Mouse (Mus musculus) layer of hippocampus, postnatal 36 days (tissue): ENCODE measurements around the gene Baz1b. TPM values are rescaled to one million over a fixed set of nuclear protein-coding genes. Genes with fewer than 3 reads are reported as not detected.

Source experiments
- DNase-seq, 2 experiments: peaks; one replicate each; pipeline ENCODE4 v3.0.0; 2022
- total RNA-seq, 2 experiments: library from RNA; stranded (reverse); gene quantifications; 2 replicates each; pipeline ENCODE4 v1.2.3; 2021

Baz1b gene
- total RNA-seq, 2 experiments from 2014 or later, result 78.5 to 86.3 TPM

GRCm38 (mm10) chr5:135236571-135236970, 49.5 kb downstream of the Baz1b start:
- DNase-seq, result peak; percentile 58 to 68

- DNase-seq, result no peak
These were observed 51.8 kb downstream of the Baz1b start for GRCm38 (mm10) chr5:135238832-135239231.

- no peak for DNase-seq
These were observed 54.4 kb downstream of the Baz1b start for GRCm38 (mm10) chr5:135241474-135241873.

DNA sequence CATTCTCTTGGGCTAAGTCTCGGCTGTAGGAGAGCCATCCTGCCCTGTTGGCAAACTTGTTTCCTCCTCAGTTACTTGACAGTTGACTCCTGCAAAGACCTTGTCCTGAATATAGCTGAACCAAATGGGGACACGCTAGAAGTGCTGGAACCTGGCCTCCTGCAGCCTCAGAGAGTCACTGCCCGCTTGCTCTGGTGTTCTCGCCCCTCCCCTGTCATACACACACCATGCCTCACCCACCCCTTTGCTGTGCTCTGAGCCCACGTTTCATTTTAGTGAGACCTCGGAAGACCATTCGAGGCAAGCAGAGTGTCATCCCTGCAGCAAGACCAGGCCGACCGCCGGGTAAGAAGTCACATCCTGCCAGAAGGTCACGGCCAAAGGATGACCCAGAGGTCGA, 55.1 kb downstream of the Baz1b start:
- no peak for DNase-seq

GRCm38 (mm10) chr5:135242608-135243007, 55.5 kb downstream of the Baz1b start:
- DNase-seq, result no peak

GRCm38 (mm10) chr5:135243166-135243565, 56.1 kb downstream of the Baz1b start:
- DNase-seq, result no peak

- DNase-seq, result no peak
These were observed 59.5 kb downstream of the Baz1b start for GRCm38 (mm10) chr5:135246531-135246930.

GRCm38 (mm10) chr5:135247337-135247736, 60.3 kb downstream of the Baz1b start:
- DNase-seq, result no peak

- no peak for DNase-seq
These were observed 62.1 kb downstream of the Baz1b start for GRCm38 (mm10) chr5:135248956-135249676.

DNA sequence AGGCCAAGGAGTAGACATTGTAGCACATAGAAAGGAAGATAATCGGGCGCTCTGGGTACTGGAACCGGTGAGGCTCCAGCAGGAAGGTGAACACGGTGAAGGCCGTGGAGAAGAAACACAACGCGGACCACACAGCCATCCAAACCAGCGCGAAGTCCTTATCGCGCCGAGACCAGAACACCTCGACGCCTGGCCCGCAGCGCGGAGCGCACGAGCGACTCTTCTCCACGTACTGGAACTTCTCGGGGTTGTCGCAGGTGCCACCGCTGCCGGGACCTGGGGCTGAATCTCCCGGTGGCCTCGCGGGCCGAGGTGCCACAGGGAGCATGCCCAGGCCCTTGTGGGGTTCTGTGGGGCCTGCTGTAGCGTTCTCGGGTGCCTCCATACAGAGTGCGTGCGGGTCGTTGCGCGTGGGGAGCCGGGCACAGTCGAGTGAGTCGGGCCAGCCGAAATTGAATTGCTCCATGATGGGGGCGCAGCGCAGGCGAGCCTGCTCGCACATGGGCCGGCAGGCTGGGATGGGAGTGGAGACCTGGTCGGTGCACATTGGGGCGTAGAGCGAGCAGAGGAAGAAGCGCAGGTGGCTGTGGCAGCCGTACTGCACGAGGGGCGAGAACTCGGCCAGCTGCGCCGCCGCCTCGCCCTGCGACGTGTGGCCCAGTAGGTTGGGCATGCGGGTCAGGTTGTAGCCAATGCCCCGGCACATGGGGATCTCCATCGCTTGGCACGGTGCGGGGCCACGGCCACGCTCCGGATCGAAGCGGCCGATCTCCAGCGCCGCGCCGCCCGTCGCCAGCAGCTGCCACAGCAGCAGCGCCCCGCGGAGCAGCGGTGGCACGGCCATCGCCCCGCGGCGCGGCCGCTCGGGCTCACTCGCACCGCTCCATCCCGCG, 63.4 kb downstream of the Baz1b start:
- DNase-seq, result no peak

- peak; percentile 82 to 84 for DNase-seq
These were observed 64.0 kb downstream of the Baz1b start, which contains the start of gene Fzd9 for GRCm38 (mm10) chr5:135251079-135251454. TSS of gene Fzd9 (minus strand) at chr5:135251230.

- no peak for DNase-seq
These were observed 66.8 kb downstream of the Baz1b start for GRCm38 (mm10) chr5:135253741-135254401.

DNA sequence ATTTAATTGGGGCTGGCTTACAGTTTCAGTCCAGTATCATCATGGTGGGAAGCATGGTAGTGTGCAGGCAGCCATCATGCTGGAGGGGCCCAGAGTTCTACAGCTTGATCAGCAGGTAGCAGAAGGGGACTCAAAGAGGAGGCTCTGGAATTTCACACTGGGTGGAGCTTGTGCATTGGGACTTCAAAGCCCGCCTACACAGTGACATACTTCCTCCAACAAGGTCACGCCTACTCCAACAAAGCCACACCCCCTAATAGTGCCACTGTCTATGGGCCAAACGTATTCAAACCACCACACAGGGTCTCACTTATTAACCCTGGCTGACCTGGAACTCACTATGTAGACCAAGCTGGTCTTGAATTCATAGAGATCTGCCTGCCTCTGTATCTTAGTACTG, 69.1 kb downstream of the Baz1b start:
- DNase-seq, result no peak

GRCm38 (mm10) chr5:135257559-135257958, 70.5 kb downstream of the Baz1b start:
- no peak for DNase-seq

DNA sequence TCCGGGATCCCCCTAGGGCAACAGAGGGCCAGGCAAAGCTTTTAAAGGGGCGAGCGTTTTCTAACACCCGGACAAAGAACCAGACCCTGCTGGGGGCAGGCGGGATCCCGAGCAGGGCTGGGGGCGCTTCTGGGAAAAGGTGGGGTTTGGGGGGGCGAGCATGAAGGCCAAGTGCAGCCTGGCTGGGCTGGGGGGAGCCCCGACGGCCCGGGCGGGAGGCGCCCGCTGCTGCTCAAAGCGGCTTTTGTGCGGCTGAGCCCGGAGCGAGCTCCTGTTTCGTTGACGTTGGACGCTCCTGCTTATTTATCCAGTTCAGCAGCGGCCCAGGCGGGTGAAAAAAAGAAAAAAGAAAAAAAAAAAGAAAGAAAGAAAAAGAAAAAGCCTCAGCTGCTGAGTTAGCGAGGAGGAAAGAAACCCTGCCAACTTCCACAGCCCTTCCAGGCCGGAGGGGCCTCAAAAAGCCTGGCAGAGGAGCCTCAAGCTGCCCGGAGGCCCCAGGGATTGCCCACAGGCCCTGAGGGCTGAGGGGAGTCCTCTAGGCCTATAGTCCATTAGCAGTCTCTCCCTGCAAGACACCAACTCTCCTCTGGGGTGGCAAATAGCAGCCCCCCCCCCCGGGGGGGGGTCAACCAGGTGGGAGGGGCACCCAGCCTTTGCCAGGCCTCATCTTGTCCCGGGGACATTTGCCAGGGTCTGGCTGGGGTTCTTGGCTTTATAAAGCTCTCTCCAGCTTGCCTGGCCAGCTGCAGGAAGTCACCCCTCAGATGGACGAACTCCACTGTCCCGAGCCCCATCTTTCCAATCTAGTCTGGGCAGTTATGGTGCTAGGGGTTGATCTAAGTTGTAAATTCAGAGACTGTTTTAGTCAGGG, 71.5 kb downstream of the Baz1b start:
- DNase-seq, result peak; percentile 26 to 37

GRCm38 (mm10) chr5:135263866-135264503, 76.9 kb downstream of the Baz1b start:
- peak; percentile 54 to 70 for DNase-seq

DNA sequence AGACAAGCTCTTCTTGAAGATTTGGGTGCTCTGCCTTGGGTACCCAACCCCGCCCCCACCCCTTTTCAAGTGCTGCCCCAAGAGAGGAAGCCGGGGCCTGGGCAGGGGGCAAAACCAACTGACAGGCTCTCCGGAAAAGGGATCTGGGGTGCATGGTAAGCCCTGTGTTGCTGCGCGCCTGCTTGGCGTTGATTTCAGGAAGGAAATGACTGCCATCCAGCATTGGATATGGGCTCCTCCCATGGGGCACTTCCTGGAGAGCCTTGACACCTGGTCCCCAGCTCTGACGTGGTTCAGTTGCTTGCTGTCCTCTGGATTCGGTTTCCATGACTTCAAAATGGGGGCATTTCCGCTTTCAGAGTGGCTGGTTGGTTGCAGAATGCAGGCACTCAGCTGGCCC, 77.5 kb downstream of the Baz1b start:
- DNase-seq, result no peak

DNA sequence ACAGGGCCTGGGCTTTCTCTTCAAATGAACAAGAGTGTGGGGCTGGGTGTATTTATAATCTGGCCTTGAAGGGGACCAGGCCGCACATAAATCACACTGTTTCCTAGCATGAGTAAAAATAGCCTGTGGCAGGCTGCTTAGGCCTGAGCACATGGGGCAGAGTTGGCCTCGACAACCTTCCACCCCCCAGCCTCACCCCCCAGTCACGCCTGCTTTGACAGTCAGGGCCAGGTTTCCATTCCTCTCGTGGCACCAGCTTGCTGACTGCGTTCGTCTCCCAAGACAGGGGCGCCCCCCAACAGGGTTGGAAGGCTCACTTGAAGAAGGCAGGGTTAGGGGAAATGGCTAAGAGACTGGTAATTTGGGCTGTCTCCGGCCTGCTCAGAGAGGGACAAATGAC, 82.4 kb downstream of the Baz1b start:
- no peak for DNase-seq

- no peak for DNase-seq
These were observed 83.3 kb downstream of the Baz1b start for GRCm38 (mm10) chr5:135270361-135270760.

DNA sequence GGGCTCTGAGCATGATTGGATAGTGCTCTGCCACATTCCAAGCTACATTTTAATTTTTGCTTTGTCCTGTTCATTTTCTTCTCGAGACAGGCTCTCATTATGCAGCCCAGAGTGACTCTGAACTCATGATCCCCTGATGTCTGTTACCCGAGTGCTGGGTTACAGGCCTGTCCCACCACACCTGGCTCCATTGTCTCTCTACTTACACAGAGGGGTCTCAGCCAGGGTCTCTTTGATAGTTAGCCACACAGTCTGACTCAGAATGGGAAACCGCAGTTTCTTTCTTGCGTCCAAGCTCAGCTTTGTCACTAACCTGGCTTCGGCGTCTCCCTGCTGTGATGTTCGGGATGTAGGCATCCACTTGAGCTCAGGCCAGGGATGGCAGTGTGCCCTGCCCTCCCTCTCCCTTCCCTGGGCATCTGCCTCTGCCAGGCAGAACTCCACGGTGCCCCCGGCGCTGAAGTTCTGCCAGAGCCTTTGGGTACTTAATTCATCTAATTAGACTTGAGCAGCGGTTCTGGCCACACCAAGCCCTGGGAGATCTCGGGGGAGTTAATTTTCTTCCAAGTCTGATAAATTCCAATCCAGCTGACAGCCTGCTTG, 84.6 kb downstream of the Baz1b start:
- peak; percentile 50 to 71 for DNase-seq
